Mouse (Mus musculus) liver, embryonic 16.5 days (tissue): ENCODE measurements at regions not wholly inside any gene's neighbourhood (a gene's known extent, or its start where the extent isn't known, plus 50 kb on each side); places are given as distances from the start of the nearest gene placed in this dataset.

Experiments used
- ATAC-seq: fragments of 200-750 bp; cut with Nextera tagmentation; 2 replicates; pipeline ENCODE4 v1.8.0; 2017; ENCODE audit warnings: low read depth, mild to moderate bottlenecking, moderate number of reproducible peaks, moderate library complexity
- H3K27ac ChIP-seq: fragments of 300-500 bp; sonication (generic); 2 replicates; pipeline ENCODE4 v1.5.1; 2014; ENCODE audit warnings: mild to moderate bottlenecking, low read length
- H3K27me3 ChIP-seq: fragments of 300-500 bp; sonication (generic); 2 replicates; pipeline ENCODE4 v1.6.1; 2014; ENCODE audit warnings: low read depth, low read length, mixed read lengths; ENCODE audit not compliant: control insufficient read depth, insufficient read depth
- H3K36me3 ChIP-seq: fragments of 300-500 bp; sonication (generic); 2 replicates; pipeline ENCODE4 v1.6.1; 2014; ENCODE audit warnings: mild to moderate bottlenecking; ENCODE audit not compliant: control insufficient read depth, insufficient read depth
- H3K4me1 ChIP-seq: fragments of 300-500 bp; sonication (generic); 2 replicates; pipeline ENCODE4 v1.6.1; 2014; ENCODE audit warnings: low read depth, low read length, mixed read lengths; ENCODE audit not compliant: control insufficient read depth
- H3K4me2 ChIP-seq: fragments of 300-500 bp; sonication (generic); 2 replicates; pipeline ENCODE4 v1.6.1; 2014; ENCODE audit warnings: low read depth, low read length, mixed read lengths
- H3K4me3 ChIP-seq: fragments of 300-500 bp; sonication (generic); 2 replicates; pipeline ENCODE4 v1.5.1; 2014; ENCODE audit warnings: low read depth, mild to moderate bottlenecking, low read length
- H3K9ac ChIP-seq: fragments of 300-500 bp; sonication (generic); 2 replicates; pipeline ENCODE4 v1.6.1; 2014; ENCODE audit warnings: low read depth, low read length
- H3K9me3 ChIP-seq: fragments of 300-500 bp; sonication (generic); replicated peaks from 2 replicates; pipeline ENCODE4 v1.6.1; 2016; ENCODE audit warnings: low read length; ENCODE audit not compliant: control insufficient read depth
- whole genome bisulfite sequencing: fragments of 180-500 bp; shearing (Covaris S2); extraction: QIAGEN DNeasy Blood & Tissue Kit; methylation state at CpG from one replicate; pipeline ENCODE4 v1.1.7; 2014; ENCODE audit not compliant: insufficient replicate concordance; 5-methylcytosine and 5-hydroxymethylcytosine counted together

DNA sequence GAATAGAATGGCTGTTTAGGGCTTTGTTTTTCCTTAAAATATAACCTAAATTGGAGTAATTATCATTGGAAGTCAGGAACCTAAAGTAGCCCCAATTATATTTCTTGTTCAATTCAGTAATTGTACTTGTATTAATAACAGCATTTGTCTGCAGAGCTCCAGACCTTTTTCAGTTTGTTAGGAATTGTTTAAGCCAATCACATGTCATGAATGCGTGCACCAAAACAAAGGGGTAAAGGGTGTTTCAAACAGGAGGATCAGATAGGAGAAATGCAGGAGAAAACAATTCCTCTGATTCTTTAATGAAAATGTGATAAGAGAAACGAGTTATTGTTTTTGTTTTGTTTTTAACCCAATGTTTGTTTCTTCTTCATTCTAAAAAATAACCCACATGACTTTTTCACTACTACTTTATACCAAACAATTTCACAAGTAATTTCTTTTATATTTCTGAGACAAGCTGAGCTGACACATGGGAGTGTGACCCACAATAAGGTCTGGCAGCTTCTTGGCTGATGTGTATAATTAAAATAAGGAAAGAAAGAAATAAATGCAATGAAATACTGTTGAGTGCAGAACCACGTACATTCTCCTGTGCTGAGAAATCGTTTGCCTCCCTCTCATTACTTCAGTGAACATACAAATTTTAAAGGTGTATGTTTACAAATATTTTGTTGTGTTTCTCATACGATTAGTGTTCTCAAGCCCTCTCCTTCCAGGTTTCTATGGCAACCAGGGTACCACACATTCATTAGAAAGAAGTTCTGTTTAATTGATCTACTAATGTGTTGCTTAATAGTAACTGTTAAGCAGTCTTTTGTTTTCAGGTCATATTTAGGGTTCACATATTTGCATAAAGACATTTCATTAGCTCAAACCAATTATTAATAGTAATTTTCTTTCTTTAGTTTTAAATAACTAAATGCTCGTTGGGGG lies 397.7 kb downstream of the Isl1 start:
- no peaks in the 10 kb centered on the region for H3K27me3 ChIP-seq
- H3K4me3 ChIP-seq: no peak overlapping the region
- no peak for ATAC-seq
- H3K9me3 ChIP-seq: no peaks in the 10 kb centered on the region
- WGBS: 44% methylated on average over 6 of the region's 6 CpGs
- no peak overlapping the region for H3K4me2 ChIP-seq
- H3K36me3 ChIP-seq: no peaks in the 10 kb centered on the region
- no peak overlapping the region for H3K9ac ChIP-seq
- H3K4me1 ChIP-seq: no peaks in the 10 kb centered on the region
- H3K27ac ChIP-seq: no peak overlapping the region

- Histone ChIP-seq H3K9ac (no peak overlapping the region), H3K36me3 (no peaks in the 10 kb centered on the region), H3K9me3 (no peaks in the 10 kb centered on the region; the same call in 1 of the 2 replicates), H3K27me3 (no peaks in the 10 kb centered on the region), H3K4me1 (no peaks in the 10 kb centered on the region), H3K4me3 (no peak overlapping the region), H3K27ac (no peak overlapping the region), H3K4me2 (no peak overlapping the region)
- 60% methylated on average over 8 of the region's 8 CpGs for WGBS
- no peak for ATAC-seq
Measured at GRCm38 (mm10) chr13:115910866-115911449, 398.5 kb downstream of the Isl1 start.

GRCm38 (mm10) chr13:115880616-115881015 lies 428.9 kb downstream of the Isl1 start:
- Histone ChIP-seq H3K9ac (no peak overlapping the region), H3K9me3 (no peaks in the 10 kb centered on the region), H3K27me3 (no peaks in the 10 kb centered on the region), H3K27ac (no peak overlapping the region), H3K4me3 (no peak overlapping the region), H3K4me1 (no peaks in the 10 kb centered on the region), H3K36me3 (no peaks in the 10 kb centered on the region), H3K4me2 (no peak overlapping the region)
- 58% methylated on average over 1 of the region's 1 CpGs for WGBS
- no peak for ATAC-seq

DNA sequence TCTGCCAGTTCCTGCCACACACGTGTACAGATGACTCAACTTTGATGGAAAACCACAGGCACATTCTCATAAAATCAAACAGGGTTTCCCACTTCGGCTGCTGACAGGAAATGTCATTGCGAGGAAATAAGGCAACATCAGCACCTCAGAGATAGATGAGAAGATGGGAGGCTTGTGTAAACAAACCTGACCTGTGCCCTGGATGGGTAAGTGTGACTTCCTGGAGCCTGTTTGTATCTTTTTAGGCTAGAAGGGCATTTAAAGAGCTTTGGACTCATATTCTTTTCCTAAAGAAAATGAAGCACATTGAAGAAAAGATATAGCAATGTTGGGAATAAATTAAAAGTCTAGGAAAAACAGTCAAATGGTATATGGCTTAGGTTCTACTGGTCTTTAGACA lies 449.0 kb downstream of the Isl1 start:
- 10% methylated on average over 3 of the region's 3 CpGs for WGBS
- Histone ChIP-seq H3K27ac (no peak overlapping the region), H3K36me3 (no peaks in the 10 kb centered on the region), H3K4me2 (no peak overlapping the region), H3K27me3 (no peaks in the 10 kb centered on the region), H3K4me1 (no peaks in the 10 kb centered on the region), H3K9me3 (no peaks in the 10 kb centered on the region), H3K4me3 (no peak overlapping the region), H3K9ac (no peak overlapping the region)
- no peak for ATAC-seq

- Histone ChIP-seq H3K27me3 (no peaks in the 10 kb centered on the region), H3K36me3 (no peaks in the 10 kb centered on the region), H3K4me1 (no peaks in the 10 kb centered on the region), H3K4me2 (no peak overlapping the region), H3K4me3 (no peak overlapping the region), H3K9me3 (no peaks in the 10 kb centered on the region), H3K27ac (no peak overlapping the region), H3K9ac (no peak overlapping the region)
- WGBS: 59% methylated on average over 4 of the region's 4 CpGs
- ATAC-seq: no peak
Measured at GRCm38 (mm10) chr13:115856632-115857031, 452.9 kb downstream of the Isl1 start.

GRCm38 (mm10) chr13:115852689-115853356 lies 456.7 kb downstream of the Isl1 start:
- ATAC-seq: no peak
- WGBS: 43% methylated on average over 3 of the region's 3 CpGs
- H3K4me3 ChIP-seq: no peak overlapping the region

GRCm38 (mm10) chr13:115843121-115843520 lies 466.4 kb downstream of the Isl1 start:
- WGBS: 49% methylated on average over 10 of the region's 10 CpGs
- ATAC-seq: no peak

More at GRCm38 (mm10) chr13:115852689-115853356, 456.7 kb downstream of the Isl1 start:
- H3K27ac ChIP-seq: no peak overlapping the region
- no peak overlapping the region for H3K4me2 ChIP-seq
- H3K9me3 ChIP-seq: no peaks in the 10 kb centered on the region
- H3K9ac ChIP-seq: no peak overlapping the region
- H3K27me3 ChIP-seq: no peaks in the 10 kb centered on the region
- H3K36me3 ChIP-seq: no peaks in the 10 kb centered on the region
- H3K4me1 ChIP-seq: no peaks in the 10 kb centered on the region

GRCm38 (mm10) chr13:115836203-115836768 lies 473.2 kb downstream of the Isl1 start:
- no peaks in the 10 kb centered on the region for H3K36me3 ChIP-seq
- H3K27me3 ChIP-seq: no peaks in the 10 kb centered on the region
- no peak overlapping the region for H3K4me2 ChIP-seq
- no peaks in the 10 kb centered on the region for H3K4me1 ChIP-seq
- WGBS: 47% methylated on average over 6 of the region's 6 CpGs
- no peak for ATAC-seq
- H3K9ac ChIP-seq: no peak overlapping the region
- no peak overlapping the region for H3K4me3 ChIP-seq
- no peaks in the 10 kb centered on the region for H3K9me3 ChIP-seq
- no peak overlapping the region for H3K27ac ChIP-seq

More at GRCm38 (mm10) chr13:115843121-115843520, 466.4 kb downstream of the Isl1 start:
- H3K4me1 ChIP-seq: no peaks in the 10 kb centered on the region
- H3K4me2 ChIP-seq: no peak overlapping the region
- H3K4me3 ChIP-seq: no peak overlapping the region
- no peak overlapping the region for H3K9ac ChIP-seq
- no peaks in the 10 kb centered on the region for H3K36me3 ChIP-seq
- H3K27me3 ChIP-seq: no peaks in the 10 kb centered on the region
- H3K27ac ChIP-seq: no peak overlapping the region
- no peaks in the 10 kb centered on the region for H3K9me3 ChIP-seq
